Mouse (Mus musculus): Measurements from ENCODE around the gene Rftn1.
A peak's percentile ranks its signal among the peaks of the same experiment; 100 is the strongest.

Rftn1 gene

GRCm38 (mm10) chr17:50019819-50020210 lies 170.7 kb downstream of the Rftn1 start:
- DNase-seq, result no peak

- DNase-seq, result no peak
Measured at GRCm38 (mm10) chr17:50019090-50019489, 171.4 kb downstream of the Rftn1 start.

- DNase-seq, result no peak
Measured at GRCm38 (mm10) chr17:50014708-50015107, 175.8 kb downstream of the Rftn1 start.

- no peak for DNase-seq
Measured at GRCm38 (mm10) chr17:50013848-50014247, 176.6 kb downstream of the Rftn1 start.

GRCm38 (mm10) chr17:50010096-50010495 lies 180.4 kb downstream of the Rftn1 start:
- no peak for DNase-seq

- peak; percentile 39 for DNase-seq
Measured at GRCm38 (mm10) chr17:50006721-50007351, 183.6 kb downstream of the Rftn1 start.

GRCm38 (mm10) chr17:50006338-50006720 lies 184.1 kb downstream of the Rftn1 start:
- DNase-seq, result no peak

GRCm38 (mm10) chr17:50003156-50003555 lies 187.3 kb downstream of the Rftn1 start:
- DNase-seq, result peak; percentile 59

- peak; percentile 77 for DNase-seq
Measured at GRCm38 (mm10) chr17:50002171-50002570, 188.3 kb downstream of the Rftn1 start.

GRCm38 (mm10) chr17:50001754-50002153 lies 188.7 kb downstream of the Rftn1 start:
- DNase-seq, result peak; percentile 48

- DNase-seq, result peak; percentile 87
Measured at GRCm38 (mm10) chr17:50000580-50000979, 189.9 kb downstream of the Rftn1 start.

- no peak for DNase-seq
Measured at GRCm38 (mm10) chr17:49996626-49997152, 193.8 kb downstream of the Rftn1 start.

- no peak for DNase-seq
Measured at GRCm38 (mm10) chr17:49996097-49996496, 194.4 kb downstream of the Rftn1 start.

- no peak for DNase-seq
Measured at GRCm38 (mm10) chr17:49995226-49995625, 195.2 kb downstream of the Rftn1 start.

- DNase-seq, result no peak
Measured at GRCm38 (mm10) chr17:49993631-49994030, 196.8 kb downstream of the Rftn1 start.

- DNase-seq, result no peak
Measured at GRCm38 (mm10) chr17:49992625-49993603, 197.6 kb downstream of the Rftn1 start.

GRCm38 (mm10) chr17:49989583-49989982 lies 200.9 kb downstream of the Rftn1 start:
- DNase-seq, result no peak

GRCm38 (mm10) chr17:49987095-49987494 lies 203.4 kb downstream of the Rftn1 start:
- no peak for DNase-seq

GRCm38 (mm10) chr17:49983478-49983877 lies 207.0 kb downstream of the Rftn1 start:
- DNase-seq, result no peak

- DNase-seq, result no peak
Measured at GRCm38 (mm10) chr17:49982611-49983390, 207.7 kb downstream of the Rftn1 start.

GRCm38 (mm10) chr17:49981591-49981990 lies 208.9 kb downstream of the Rftn1 start:
- no peak for DNase-seq

- no peak for DNase-seq
Measured at GRCm38 (mm10) chr17:49979761-49980285, 210.7 kb downstream of the Rftn1 start.

GRCm38 (mm10) chr17:49977424-49977790 lies 213.1 kb downstream of the Rftn1 start:
- DNase-seq, result no peak

Measured in cerebellum, adult 11 months (tissue).